Mouse (Mus musculus): ENCODE measurements around the gene Gm14305. TPM values are rescaled to one million over a fixed set of nuclear protein-coding genes. Genes with fewer than 3 reads are reported as not detected.
"Not testable (repeated sequence)": the region's sequence is repeated elsewhere in the genome, so short reads cannot be mapped to it uniquely, and the experiment has no call there.

Gene Gm14305
- 10 to 100 TPM; 10.6 to 12.9 TPM for polyA plus RNA-seq (2017; shearing (Covaris generic))

DNA sequence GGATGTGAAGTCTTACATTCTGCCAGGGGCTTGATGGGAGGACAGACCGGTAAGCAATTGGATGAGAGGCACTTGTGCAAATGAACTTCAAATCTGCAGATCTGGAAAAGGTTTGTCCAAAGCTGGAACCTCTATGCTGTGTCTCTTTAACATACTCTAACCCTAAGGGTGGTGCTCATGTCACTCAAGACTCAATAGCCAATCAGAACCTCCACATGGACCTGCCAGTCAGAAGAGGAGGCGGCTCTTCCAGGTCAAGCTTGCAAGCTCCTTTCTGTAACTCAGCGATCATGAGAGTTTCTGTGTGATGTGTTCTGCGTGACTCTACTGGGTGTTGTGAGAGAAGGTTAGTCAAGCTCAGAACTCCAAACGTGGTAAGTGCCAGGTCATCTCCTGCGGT, at the start of gene Gm14305:
TSS of gene Gm14305 (plus strand) at position 278 of the 400 bp plus-strand sequence.
- ATAC-seq = not testable (repeated sequence)

DNA sequence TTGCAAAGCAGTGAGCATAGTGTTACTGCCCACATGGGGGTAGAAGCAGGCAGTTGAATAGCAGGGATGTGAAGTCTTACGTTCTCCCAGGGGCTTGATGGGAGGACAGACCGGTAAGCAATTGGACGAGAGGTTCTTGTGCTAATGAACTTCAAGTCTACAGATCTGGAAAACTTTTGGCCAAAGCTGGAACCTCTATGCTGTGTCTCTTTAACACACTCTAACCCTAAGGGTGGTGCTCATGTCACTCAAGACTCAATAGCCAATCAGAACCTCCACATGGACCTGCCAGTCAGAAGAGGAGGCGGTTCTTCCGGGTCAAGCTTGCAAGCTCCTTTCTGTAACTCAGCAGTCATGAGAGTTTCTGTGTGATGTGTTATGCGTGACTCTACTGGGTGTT, 37.9 kb upstream of the Gm14305 start, which contains the start of gene Zfp973:
TSS of gene Zfp973 (plus strand) at position 301 of the 400 bp plus-strand sequence.
- not testable (repeated sequence) for ATAC-seq

Other genes with a start within 250 kb of the Gm14305 start
- 10 to 100 TPM in 1 of 2 experiments, 1 to 10 TPM in 1; 8.5 to 30.2 TPM for gene Gm14434, start 221.5 kb upstream of the Gm14305 start, polyA plus RNA-seq (2017; shearing (Covaris generic))
- gene Zfp967, start 187.3 kb upstream of the Gm14305 start, polyA plus RNA-seq (2017; shearing (Covaris generic)) = not detected
- 1 to 10 TPM; 1.6 to 6.9 TPM for gene Gm14308, start 72.0 kb upstream of the Gm14305 start, polyA plus RNA-seq (2017; shearing (Covaris generic))
- 1 to 10 TPM; 7.4 to 7.6 TPM for gene Zfp973, start 37.8 kb upstream of the Gm14305 start, polyA plus RNA-seq (2017; shearing (Covaris generic))
- 1 to 10 TPM; 2.6 to 8.0 TPM for gene Gm14295, start 90.3 kb downstream of the Gm14305 start, polyA plus RNA-seq (2017; shearing (Covaris generic))
- gene Gm14408, start 122.8 kb downstream of the Gm14305 start, polyA plus RNA-seq (2017; shearing (Covaris generic)) = not detected
- 1 to 10 TPM; 5.3 to 6.7 TPM for gene Gm14296, start 219.5 kb downstream of the Gm14305 start, polyA plus RNA-seq (2017; shearing (Covaris generic))